Mouse (Mus musculus) erythroid progenitor cell, adult 5-6 weeks (primary cell): ENCODE measurements at regions not wholly inside any gene's neighbourhood (a gene's known extent, or its start where the extent isn't known, plus 50 kb on each side); places are given as distances from the start of the nearest gene placed in this dataset.
"Not testable (repeated sequence)": the region's sequence is repeated elsewhere in the genome, so short reads cannot be mapped to it uniquely, and the experiment has no call there.

Experiments used
- ATAC-seq: replicated peaks from 2 replicates; pipeline ENCODE4 v1.8.0; 2016; ENCODE audit warnings: moderate number of reproducible peaks, mild to moderate bottlenecking, moderate TSS enrichment, inconsistent platforms; ENCODE audit not compliant: poor library complexity, low FRiP score, severe bottlenecking

- ATAC-seq: no peak
Measured at GRCm38 (mm10) chr17:94866630-94867029, 116.8 kb upstream of the Mettl4 start.

DNA sequence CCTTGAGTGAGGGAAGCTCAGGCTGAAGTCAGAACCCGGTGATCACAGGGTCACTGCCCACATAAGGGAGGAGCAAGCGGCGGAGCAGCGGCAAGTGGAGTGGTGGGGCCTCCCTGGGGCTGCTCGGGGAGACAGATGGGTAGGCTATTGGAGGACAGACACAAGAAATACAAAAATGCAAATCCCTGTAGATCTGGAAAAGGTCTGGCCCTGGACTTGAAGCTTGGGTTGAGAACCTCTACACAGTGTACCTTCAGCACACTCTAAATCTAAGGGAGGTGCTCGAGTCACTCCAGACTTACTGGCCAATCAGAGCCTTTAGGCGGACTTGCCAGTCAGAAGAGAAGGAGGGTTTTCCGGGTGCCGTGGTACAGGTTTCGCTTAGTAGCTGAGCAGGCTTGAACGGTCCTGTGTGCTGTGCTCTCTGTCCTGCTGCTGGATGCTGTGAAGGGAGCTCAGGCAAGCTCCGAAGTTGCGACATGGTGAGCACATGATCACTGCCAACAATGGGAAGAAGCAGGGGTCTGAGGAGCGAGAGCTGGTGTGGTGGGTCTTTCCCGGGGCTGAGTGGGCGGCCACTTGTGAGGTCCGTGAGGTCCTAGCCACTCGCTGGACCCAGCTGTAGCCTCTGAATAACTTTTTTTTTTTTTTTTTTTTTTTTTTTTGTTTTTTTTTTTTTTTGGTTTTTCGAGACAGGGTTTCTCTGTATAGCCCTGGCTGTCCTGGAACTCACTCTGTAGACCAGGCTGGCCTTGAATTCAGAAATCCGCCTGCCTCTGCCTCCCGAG is 114.9 kb upstream of the Mettl4 start:
- peak; percentile 98 for ATAC-seq

DNA sequence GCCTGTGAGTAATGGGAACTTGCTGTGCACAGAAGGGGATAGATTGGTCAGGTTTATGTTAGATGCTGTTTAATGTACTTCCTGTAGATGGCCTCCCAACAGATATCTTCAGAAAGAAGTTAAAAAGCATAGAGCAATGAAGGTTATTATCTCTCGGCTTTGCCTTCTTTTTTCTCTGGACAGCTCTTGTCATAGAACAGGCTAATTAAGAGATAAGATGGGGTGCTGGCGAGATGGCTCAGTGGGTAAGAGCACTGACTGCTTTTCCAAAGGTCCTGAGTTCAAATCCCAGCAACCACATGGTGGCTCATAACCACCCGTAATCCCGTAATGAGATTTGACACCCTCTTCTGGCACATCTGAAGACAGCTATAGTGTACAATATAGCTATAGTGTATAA is 104.9 kb upstream of the Mettl4 start:
- not testable (repeated sequence) for ATAC-seq

DNA sequence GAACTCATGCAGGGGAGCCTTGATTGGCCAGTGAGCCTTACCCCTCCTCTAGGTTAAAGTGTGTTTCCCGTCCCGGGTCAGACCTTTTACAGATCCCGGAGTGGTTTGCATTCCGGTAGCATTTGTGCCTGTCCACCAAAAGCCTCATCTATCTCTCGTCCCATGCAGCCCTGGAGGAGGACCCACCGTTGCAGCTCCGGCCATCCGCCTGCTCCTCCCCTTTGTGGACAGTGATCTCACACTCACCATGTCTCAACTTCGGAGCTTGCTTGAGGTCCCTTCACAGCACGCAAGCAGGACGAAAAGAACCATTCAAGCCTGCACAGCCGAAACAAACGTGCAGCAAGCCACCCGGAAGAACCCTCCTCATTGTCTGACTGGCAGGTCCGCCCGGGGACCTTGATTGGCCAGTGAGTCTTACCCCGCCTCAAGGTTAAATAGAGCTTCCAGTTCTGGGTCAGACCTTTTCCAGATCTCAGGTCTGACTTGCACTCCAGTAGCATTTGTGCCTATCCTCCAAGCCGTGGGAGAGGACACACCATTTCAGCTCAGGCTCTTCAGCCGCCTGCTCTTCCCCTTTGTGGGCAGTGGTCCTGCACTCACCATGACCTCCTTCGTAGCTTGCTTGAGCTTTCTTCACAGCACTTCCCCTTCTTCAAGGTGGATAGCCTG is 84.8 kb upstream of the Mettl4 start:
- peak; percentile 86 for ATAC-seq

DNA sequence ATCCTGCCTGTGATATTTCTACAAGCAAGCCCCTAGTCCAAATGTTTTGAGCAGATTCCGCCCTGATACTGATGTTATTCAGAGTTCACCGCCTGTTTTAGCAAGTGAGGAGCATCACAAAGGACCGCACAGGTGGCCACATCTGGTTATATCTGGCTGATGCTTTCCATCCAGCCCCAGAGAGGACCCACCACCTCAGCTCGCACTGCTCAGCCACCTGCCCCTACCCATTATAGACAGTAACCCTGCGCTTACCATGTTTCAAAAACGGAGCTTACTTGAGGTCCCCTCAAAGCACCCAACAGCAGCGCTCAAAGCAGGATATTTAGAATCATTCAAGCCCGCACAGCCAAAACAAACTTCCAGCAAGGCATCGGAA is 84.2 kb upstream of the Mettl4 start:
- ATAC-seq: peak; percentile 22; the same call in 1 of the 2 replicates

DNA sequence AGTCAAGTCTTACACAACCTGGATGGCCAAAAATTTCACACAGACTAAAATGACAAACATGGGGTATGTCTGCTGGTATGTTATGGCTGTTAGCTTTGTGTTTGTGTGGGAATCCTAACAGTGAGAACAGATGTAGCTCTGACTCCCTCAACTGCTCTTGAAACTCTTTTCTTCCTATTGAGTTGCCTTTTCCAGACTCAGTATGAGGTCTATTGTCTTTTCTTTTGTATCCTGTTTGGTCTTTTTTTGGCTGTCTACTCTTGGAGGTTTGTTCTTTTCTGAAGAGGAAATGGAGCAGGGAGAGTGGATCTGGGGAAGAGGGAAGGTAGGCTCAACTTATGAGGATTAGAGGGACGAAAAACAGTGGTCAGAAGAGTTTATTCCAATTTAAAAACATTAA is 76.6 kb upstream of the Mettl4 start:
- ATAC-seq: not testable (repeated sequence)

- ATAC-seq: no peak
Measured at GRCm38 (mm10) chr17:94808758-94809157, 58.9 kb upstream of the Mettl4 start.
